ENCODE assay signal across 10 mouse cellular contexts in genomic region chr6:136887854-136888253, GRCm38 (mm10). TPM values are rescaled to one million over a fixed set of nuclear protein-coding genes. Genes with fewer than 3 reads are reported as not detected.
DNase-seq lines count a peak whose midpoint lies in the region; ATAC-seq and TF ChIP-seq lines count a peak whose summit lies in the region.
"Had no signal": no experiment of that assay in that cellular context is flagged by ENCODE, and none has a peak within 500 bp of the region (broad histone marks: within the 10 kb centered on the region; RNA-seq: fewer than 3 reads in every experiment).

No protein-coding gene starts in this region.

- no peaks in the 10 kb centered on the region for H3K36me3 ChIP-seq in midbrain, embryonic 15.5 days (replicated peaks)
- H3K36me3 ChIP-seq in midbrain, postnatal 0 days (ENCODE audit: insufficient read depth, low read length): no peaks in the 10 kb centered on the region
- no peaks in the 10 kb centered on the region for H3K36me3 ChIP-seq in forebrain, embryonic 15.5 days
- H3K36me3 ChIP-seq: liver, embryonic 13.5 days had no signal

- WGBS in midbrain, embryonic 15.5 days: 81% methylated on average over 9 of the region's 9 CpGs
- 78% methylated on average over 9 of the region's 9 CpGs for WGBS in midbrain, postnatal 0 days
- WGBS in forebrain, embryonic 15.5 days: 81% methylated on average over 9 of the region's 9 CpGs

- H3K4me2 ChIP-seq in midbrain, embryonic 15.5 days: no peak overlapping the region
- H3K4me2 ChIP-seq in midbrain, postnatal 0 days (ENCODE audit: low read depth, low read length, poor library complexity, severe bottlenecking): no peak overlapping the region
- H3K4me2 ChIP-seq in forebrain, embryonic 15.5 days (replicated peaks): no peak overlapping the region
- H3K4me2 ChIP-seq: liver, embryonic 13.5 days had no signal

- H3K9ac ChIP-seq in midbrain, embryonic 15.5 days: no peak overlapping the region
- H3K9ac ChIP-seq in midbrain, postnatal 0 days (replicated peaks; ENCODE audit: low read length, poor library complexity, severe bottlenecking): no peak overlapping the region
- H3K9ac ChIP-seq in forebrain, embryonic 15.5 days (replicated peaks): no peak overlapping the region
- H3K9ac ChIP-seq: liver, embryonic 13.5 days had no signal

- no peak for TF ChIP-seq CTCF in midbrain, postnatal 0 days (IDR thresholded peaks at IDR 0.05)

- H3K27me3 ChIP-seq in midbrain, embryonic 15.5 days (replicated peaks): no peaks in the 10 kb centered on the region
- H3K27me3 ChIP-seq in midbrain, postnatal 0 days (ENCODE audit: insufficient read depth, low read length): no peaks in the 10 kb centered on the region
- H3K27me3 ChIP-seq in forebrain, embryonic 15.5 days: no peaks in the 10 kb centered on the region
- H3K27me3 ChIP-seq: liver, embryonic 13.5 days had no signal

- H3K27ac ChIP-seq in midbrain, embryonic 15.5 days: no peak overlapping the region
- H3K27ac ChIP-seq in midbrain, postnatal 0 days (ENCODE audit: low read depth, low read length): no peak overlapping the region
- no peak overlapping the region for H3K27ac ChIP-seq in forebrain, embryonic 15.5 days (replicated peaks)
- H3K27ac ChIP-seq: liver, embryonic 13.5 days had no signal

- DNase-seq in adrenal gland, postnatal 25 days: peak; percentile 41
- DNase-seq in heart, adult 11 months: peak; percentile 99
- peak; percentile 38 for DNase-seq in kidney, adult 18-20 months
- peak; percentile 62 to 87 for DNase-seq in lung, postnatal 4 days
- DNase-seq in midbrain, postnatal 0 days (ENCODE audit: low spot score): no peak
- no peak for DNase-seq in spleen, postnatal 14 days (ENCODE audit: low spot score in 2 of 2)
- DNase-seq: liver, embryonic 13.5 days had no signal

- no peak for ATAC-seq in midbrain, embryonic 15.5 days (replicated peaks)
- no peak for ATAC-seq in midbrain, postnatal 0 days (ENCODE audit: low FRiP score)
- no peak for ATAC-seq in forebrain, embryonic 15.5 days (replicated peaks)

- H3K4me1 ChIP-seq in midbrain, embryonic 15.5 days: no peaks in the 10 kb centered on the region
- H3K4me1 ChIP-seq in midbrain, postnatal 0 days (ENCODE audit: insufficient read depth, low read length): no peaks in the 10 kb centered on the region
- H3K4me1 ChIP-seq in forebrain, embryonic 15.5 days: no peaks in the 10 kb centered on the region

- no peak overlapping the region for H3K4me3 ChIP-seq in midbrain, embryonic 15.5 days
- H3K4me3 ChIP-seq in midbrain, postnatal 0 days (ENCODE audit: low read depth, low read length): no peak overlapping the region
- no peak overlapping the region for H3K4me3 ChIP-seq in forebrain, embryonic 15.5 days
- H3K4me3 ChIP-seq: liver, embryonic 13.5 days had no signal

- H3K9me3 ChIP-seq in midbrain, embryonic 15.5 days: no peaks in the 10 kb centered on the region
- no peaks in the 10 kb centered on the region for H3K9me3 ChIP-seq in midbrain, postnatal 0 days (ENCODE audit: low read length)
- no peaks in the 10 kb centered on the region for H3K9me3 ChIP-seq in forebrain, embryonic 15.5 days
- H3K9me3 ChIP-seq: liver, embryonic 13.5 days had no signal

RNA-seq across cellular contexts. Expression of gene Mgp, which starts 12.2 kb away (rescaled TPM):
- 77.2 and 83.9 TPM in 2 replicates for total RNA-seq in adrenal gland, postnatal 25 days (2021)
- 14.8 and 15.4 TPM in 2 replicates for polyA plus RNA-seq in midbrain, embryonic 15.5 days (2015; fragmentation: Nextera tagmentation; extraction: Ambion mirVana)
- total RNA-seq in midbrain, postnatal 0 days (2014; rRNA removed): 25.6 and 31.4 TPM in 2 replicates
- 72.6 and 74.6 TPM in 2 replicates for polyA plus RNA-seq in midbrain, postnatal 0 days (2015; fragmentation: Nextera tagmentation; extraction: Ambion mirVana)
- 7.2 and 8.8 TPM in 2 replicates for polyA plus RNA-seq in forebrain, embryonic 15.5 days (2015; fragmentation: Nextera tagmentation; extraction: Ambion mirVana)

RNA-seq across cellular contexts. Expression of gene Art4, which starts 30.3 kb away (rescaled TPM):
- total RNA-seq in adrenal gland, postnatal 25 days (2021): 5.3 and 5.4 TPM in 2 replicates
- 0.14 and 0.24 TPM in 2 replicates for polyA plus RNA-seq in midbrain, embryonic 15.5 days (2015; fragmentation: Nextera tagmentation; extraction: Ambion mirVana)
- total RNA-seq in midbrain, postnatal 0 days (2014; rRNA removed): 0.11 and 0.33 TPM in 2 replicates
- 0.12 and 0.20 TPM in 2 replicates for polyA plus RNA-seq in midbrain, postnatal 0 days (2015; fragmentation: Nextera tagmentation; extraction: Ambion mirVana)
- 0.06 TPM in 1 of 2 replicates, not detected in the other for polyA plus RNA-seq in forebrain, embryonic 15.5 days (2015; fragmentation: Nextera tagmentation; extraction: Ambion mirVana)
- polyA plus RNA-seq: neural tube, embryonic 14.5 days had no signal

RNA-seq across cellular contexts. Expression of gene Erp27, which starts 34.1 kb away (rescaled TPM):
- not detected in 2 replicates for total RNA-seq in adrenal gland, postnatal 25 days (2021)
- polyA plus RNA-seq in midbrain, embryonic 15.5 days (2015; fragmentation: Nextera tagmentation; extraction: Ambion mirVana): not detected in 2 replicates
- not detected in 2 replicates for total RNA-seq in midbrain, postnatal 0 days (2014; rRNA removed)
- polyA plus RNA-seq in midbrain, postnatal 0 days (2015; fragmentation: Nextera tagmentation; extraction: Ambion mirVana): not detected in 2 replicates
- 0.18 and 0.66 TPM in 2 replicates for polyA plus RNA-seq in forebrain, embryonic 15.5 days (2015; fragmentation: Nextera tagmentation; extraction: Ambion mirVana)
- polyA plus RNA-seq: neural tube, embryonic 14.5 days had no signal

RNA-seq across cellular contexts. Expression of gene Pde6h, which starts 35.8 kb away (rescaled TPM):
- 0.39 TPM in 1 of 2 replicates, not detected in the other for total RNA-seq in adrenal gland, postnatal 25 days (2021)
- polyA plus RNA-seq in midbrain, embryonic 15.5 days (2015; fragmentation: Nextera tagmentation; extraction: Ambion mirVana): not detected in 2 replicates
- 0.05 and 0.19 TPM in 2 replicates for total RNA-seq in midbrain, postnatal 0 days (2014; rRNA removed)
- polyA plus RNA-seq in midbrain, postnatal 0 days (2015; fragmentation: Nextera tagmentation; extraction: Ambion mirVana): 0.37 and 0.84 TPM in 2 replicates
- not detected in 2 replicates for polyA plus RNA-seq in forebrain, embryonic 15.5 days (2015; fragmentation: Nextera tagmentation; extraction: Ambion mirVana)
- polyA plus RNA-seq: liver, embryonic 13.5 days; neural tube, embryonic 14.5 days had no signal

RNA-seq across cellular contexts. Expression of gene Smco3, which starts 52.6 kb away (rescaled TPM):
- total RNA-seq in adrenal gland, postnatal 25 days (2021): 0.30 TPM in 1 of 2 replicates, not detected in the other
- 0.66 and 1.3 TPM in 2 replicates for polyA plus RNA-seq in midbrain, embryonic 15.5 days (2015; fragmentation: Nextera tagmentation; extraction: Ambion mirVana)
- total RNA-seq in midbrain, postnatal 0 days (2014; rRNA removed): 1.7 and 3.6 TPM in 2 replicates
- polyA plus RNA-seq in midbrain, postnatal 0 days (2015; fragmentation: Nextera tagmentation; extraction: Ambion mirVana): 0.83 and 1.2 TPM in 2 replicates
- polyA plus RNA-seq in forebrain, embryonic 15.5 days (2015; fragmentation: Nextera tagmentation; extraction: Ambion mirVana): 0.18 TPM in 1 of 2 replicates, not detected in the other
- polyA plus RNA-seq: liver, embryonic 13.5 days had no signal

Comparison
In these comparisons a context has a peak if more than half of its experiments do, and no peak if none do; other contexts are left out.
1. DNase-seq: peak in adrenal gland, postnatal 25 days (single experiment), heart, adult 11 months (single experiment), kidney, adult 18-20 months (single experiment) and lung, postnatal 4 days (2 of 2); none in midbrain, postnatal 0 days (single experiment) and spleen, postnatal 14 days (0 of 2).